Mouse (Mus musculus): ENCODE measurements around the gene Lrrc41.

- TF ChIP-seq CTCF (IDR thresholded peaks at IDR 0.05; ENCODE audit: control insufficient read depth, insufficient read depth, low read length): no peak
- no peak for TF ChIP-seq POLR2A (IDR thresholded peaks at IDR 0.05; ENCODE audit: borderline replicate concordance, control insufficient read depth, low read depth, low read length)
These were observed 15.9 kb upstream of the Lrrc41 start for GRCm38 (mm10) chr4:116059012-116059726.
